Comparison of ENCODE assay signal across 8 mouse cellular contexts in genomic region chr4:114901643-114902351, GRCm38 (mm10). TPM values are rescaled to one million over a fixed set of nuclear protein-coding genes. Genes with fewer than 3 reads are reported as not detected.
DNase-seq lines count a peak whose midpoint lies in the region; ATAC-seq and TF ChIP-seq lines count a peak whose summit lies in the region.
"Had no signal": no experiment of that assay in that cellular context is flagged by ENCODE, and none has a peak within 500 bp of the region (broad histone marks: within the 10 kb centered on the region; RNA-seq: fewer than 3 reads in every experiment).

No protein-coding gene starts in this region.

- H3K4me1 ChIP-seq in lung, adult 2 months (ENCODE audit: control insufficient read depth, insufficient read depth, low read length) = no peaks in the 10 kb centered on the region
- 0 out of 2 replicates have a peak, but pooled peaks cover 4% of the 10 kb centered on the region for H3K4me1 ChIP-seq in intestine, embryonic 15.5 days (replicated peaks)

- H3K27me3 ChIP-seq in intestine, embryonic 15.5 days (replicated peaks) = peaks cover 91% of the 10 kb centered on the region

- TF ChIP-seq POLR2A in lung, adult 2 months (IDR thresholded peaks at IDR 0.05; ENCODE audit: borderline replicate concordance, extremely low read depth, low read depth, low read length) = no peak

- peak; percentile 23 for DNase-seq in lung, adult 2 months
- no peak for DNase-seq in lung, postnatal 25 days (ENCODE audit: low spot score)
- peak; percentile 63 for DNase-seq in embryo, embryonic 9.5 days (ENCODE audit: extremely low spot score)
- peak; percentile 75 for DNase-seq in neural tube, embryonic 10.5 days (ENCODE audit: extremely low spot score, low spot score)
- no peak for DNase-seq in thymus, postnatal 0 days (ENCODE audit: low spot score)
- DNase-seq in frontal cortex, postnatal 10 days (ENCODE audit: low spot score in 2 of 2) = no peak

- peak; percentile 53; the same call in 1 of the 2 replicates for ATAC-seq in intestine, embryonic 15.5 days

- peak overlapping the region; percentile 42 for H3K4me2 ChIP-seq in intestine, embryonic 15.5 days (replicated peaks)

- no peaks in the 10 kb centered on the region for H3K36me3 ChIP-seq in intestine, embryonic 15.5 days

- H3K27ac ChIP-seq in intestine, embryonic 15.5 days = no peak overlapping the region

- no peaks in the 10 kb centered on the region for H3K9me3 ChIP-seq in intestine, embryonic 15.5 days

- no peak for TF ChIP-seq CTCF in lung, adult 2 months (IDR thresholded peaks at IDR 0.05; ENCODE audit: insufficient read depth, low read length)

- 4% methylated on average over 42 of the region's 42 CpGs for WGBS in lung, adult 2 months
- WGBS in intestine, embryonic 15.5 days = 2% methylated on average over 42 of the region's 42 CpGs

- no peak overlapping the region for H3K4me3 ChIP-seq in lung, adult 2 months (replicated peaks; ENCODE audit: extremely low read depth, low read depth, low read length)
- H3K4me3 ChIP-seq in intestine, embryonic 15.5 days (replicated peaks) = peak overlapping the region; percentile 26

- H3K9ac ChIP-seq in intestine, embryonic 15.5 days = no peak overlapping the region

RNA-seq across cellular contexts. Expression of gene Foxd2, which starts 6.9 kb away (rescaled TPM):
- 0.53 and 0.77 TPM in 2 replicates for polyA plus RNA-seq in lung, adult 2 months (2012; rRNA removed)
- polyA plus RNA-seq in intestine, embryonic 15.5 days (2015; fragmentation: Nextera tagmentation; extraction: Ambion mirVana) = 0.64 and 0.88 TPM in 2 replicates
- 0.05 TPM in 1 of 2 replicates, not detected in the other for polyA plus RNA-seq in thymus, postnatal 0 days (2015; fragmentation: Nextera tagmentation; extraction: Ambion mirVana)

RNA-seq across cellular contexts. Expression of gene Foxe3, which starts 24.0 kb away (rescaled TPM):
- polyA plus RNA-seq in lung, adult 2 months (2012; rRNA removed) = not detected in 2 replicates
- polyA plus RNA-seq in intestine, embryonic 15.5 days (2015; fragmentation: Nextera tagmentation; extraction: Ambion mirVana) = not detected in 2 replicates
- polyA plus RNA-seq in thymus, postnatal 0 days (2015; fragmentation: Nextera tagmentation; extraction: Ambion mirVana) = not detected in 2 replicates
- polyA plus RNA-seq: spleen, adult 2 months had no signal

Comparison
In these comparisons a context has a peak if more than half of its experiments do, and no peak if none do; other contexts are left out.
1. DNase-seq: peak in lung, adult 2 months (single experiment), embryo, embryonic 9.5 days (single experiment) and neural tube, embryonic 10.5 days (single experiment); none in lung, postnatal 25 days (single experiment), thymus, postnatal 0 days (single experiment) and frontal cortex, postnatal 10 days (0 of 2).